10 mouse cellular contexts compared by ENCODE assay signal in the genomic region with DNA sequence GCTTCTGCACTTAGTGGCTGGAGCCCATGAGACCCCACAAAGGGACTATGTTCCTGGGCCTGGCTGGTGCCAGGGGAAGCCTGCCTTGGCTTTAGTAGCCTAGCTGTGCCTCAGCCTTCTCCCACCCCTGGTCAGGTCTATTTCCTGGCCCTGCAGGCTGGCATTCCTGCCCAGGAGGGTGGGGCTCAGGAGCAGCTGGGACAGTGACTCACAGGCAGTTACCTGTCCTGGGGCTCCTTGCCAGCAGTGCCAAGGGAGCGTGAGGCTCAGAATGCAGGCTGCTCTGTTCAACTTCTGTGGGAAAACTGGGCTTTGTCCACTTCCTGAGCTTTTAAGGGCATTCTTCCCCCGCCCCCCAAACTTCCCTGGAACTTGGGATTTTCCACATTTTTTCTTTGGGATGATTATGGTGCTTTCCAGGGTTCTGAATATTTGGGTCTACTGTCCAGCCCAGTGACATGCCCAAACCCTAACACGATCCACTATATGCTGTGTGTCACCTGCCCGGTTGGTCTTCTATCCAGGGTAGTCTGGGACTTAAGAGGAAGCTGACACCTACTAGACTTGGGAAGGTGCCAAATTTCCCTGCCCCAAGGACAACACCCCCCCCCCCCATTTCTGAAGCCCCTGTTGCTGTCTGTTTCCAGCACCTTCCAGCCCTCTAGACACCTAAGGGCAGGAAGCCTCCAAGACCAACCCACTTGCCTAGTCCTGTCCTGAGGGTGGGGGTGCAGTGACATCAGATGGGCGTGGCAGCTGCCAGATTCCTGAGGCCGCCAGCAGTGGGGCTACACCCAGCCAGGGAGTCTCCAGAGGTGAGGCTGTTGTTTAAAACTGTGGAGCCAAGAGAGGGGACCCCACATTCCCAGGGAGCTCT. TPM values are rescaled to one million over a fixed set of nuclear protein-coding genes. Genes with fewer than 3 reads are reported as not detected.
DNase-seq lines count a peak whose midpoint lies in the region; ATAC-seq lines count a peak whose summit lies in the region.
"Had no signal": no experiment of that assay in that cellular context is flagged by ENCODE, and none has a peak within 500 bp of the region (broad histone marks: within the 10 kb centered on the region; RNA-seq: fewer than 3 reads in every experiment).

No protein-coding gene starts in this region.

- no peak overlapping the region for H3K4me2 ChIP-seq in heart, embryonic 12.5 days
- peak overlapping the region; percentile 39 for H3K4me2 ChIP-seq in stomach, embryonic 14.5 days (replicated peaks; ENCODE audit: low read depth, low read length)

- no peak for DNase-seq in heart, postnatal 14 days
- DNase-seq in WW6 (ENCODE audit: low read depth, low spot score) = peak; percentile 22
- DNase-seq in kidney, postnatal 4 days = peak; percentile 34 to 45
- DNase-seq in adrenal gland, postnatal 36 days = no peak
- DNase-seq in right cerebral cortex, postnatal 10 days (ENCODE audit: low spot score in 2 of 2) = no peak
- DNase-seq in frontal cortex, postnatal 14 days (ENCODE audit: low spot score in 2 of 2) = no peak
- DNase-seq: retina, postnatal 1 day had no signal

- no peaks in the 10 kb centered on the region for H3K27me3 ChIP-seq in heart, embryonic 12.5 days (replicated peaks)
- H3K27me3 ChIP-seq in stomach, embryonic 14.5 days (ENCODE audit: control insufficient read depth, insufficient read depth, low read length) = no peaks in the 10 kb centered on the region

- no peak overlapping the region for H3K27ac ChIP-seq in heart, embryonic 12.5 days (ENCODE audit: poor library complexity, severe bottlenecking)
- peak overlapping the region; percentile 83 for H3K27ac ChIP-seq in stomach, embryonic 14.5 days (ENCODE audit: low read length)

- peaks cover 12% of the 10 kb centered on the region for H3K4me1 ChIP-seq in heart, embryonic 12.5 days (replicated peaks)
- H3K4me1 ChIP-seq in stomach, embryonic 14.5 days (ENCODE audit: control insufficient read depth, insufficient read depth, low read length) = no peaks in the 10 kb centered on the region

- intact Hi-C loops in heart, postnatal 14 days (cut with DNase I) = no loop called here

- H3K9ac ChIP-seq in heart, embryonic 12.5 days = no peak overlapping the region
- no peak overlapping the region for H3K9ac ChIP-seq in stomach, embryonic 14.5 days (replicated peaks; ENCODE audit: low read depth, low read length)

- H3K9me3 ChIP-seq in heart, embryonic 12.5 days (replicated peaks) = no peaks in the 10 kb centered on the region
- no peaks in the 10 kb centered on the region for H3K9me3 ChIP-seq in stomach, embryonic 14.5 days (ENCODE audit: control insufficient read depth, low read depth, low read length)
- H3K9me3 ChIP-seq: megakaryocyte, embryonic 14.5 days had no signal

- ATAC-seq in heart, embryonic 12.5 days (ENCODE audit: insufficient number of reproducible peaks, low FRiP score) = peak; percentile 48; the same call in 1 of the 2 replicates
- peak; percentile 89 for ATAC-seq in stomach, embryonic 14.5 days (ENCODE audit: insufficient number of reproducible peaks, insufficient read depth, low FRiP score, low read depth)

- H3K36me3 ChIP-seq in heart, embryonic 12.5 days = no peaks in the 10 kb centered on the region
- no peaks in the 10 kb centered on the region for H3K36me3 ChIP-seq in stomach, embryonic 14.5 days (ENCODE audit: control insufficient read depth, insufficient read depth, low read length)

- H3K4me3 ChIP-seq in heart, embryonic 12.5 days = no peak overlapping the region
- no peak overlapping the region for H3K4me3 ChIP-seq in stomach, embryonic 14.5 days (ENCODE audit: low read depth, low read length)
- H3K4me3 ChIP-seq: megakaryocyte, embryonic 14.5 days had no signal

- WGBS in heart, embryonic 12.5 days = 49% methylated on average over 6 of the region's 6 CpGs
- 54% methylated on average over 6 of the region's 6 CpGs for WGBS in stomach, embryonic 14.5 days

RNA-seq across cellular contexts. Expression of a gene that starts 28.4 kb away (rescaled TPM):
- 36.5 and 38.2 TPM in 2 replicates for polyA plus RNA-seq in heart, embryonic 12.5 days (2016; fragmentation: Nextera tagmentation; extraction: Ambion mirVana)
- 10 to 100 TPM; 43.4 to 57.3 TPM for total RNA-seq in heart, postnatal 14 days (2021)
- polyA plus RNA-seq in stomach, embryonic 14.5 days (2014; fragmentation: Nextera tagmentation; extraction: Ambion mirVana) = 26.4 and 26.5 TPM in 2 replicates
- total RNA-seq in adrenal gland, postnatal 36 days (2021) = 100 to 1,000 TPM; 117 to 162 TPM

RNA-seq across cellular contexts. Expression of a gene that starts 37.6 kb away (rescaled TPM):
- polyA plus RNA-seq in heart, embryonic 12.5 days (2016; fragmentation: Nextera tagmentation; extraction: Ambion mirVana) = 1.5 TPM in 2 replicates
- total RNA-seq in heart, postnatal 14 days (2021) = 1 to 10 TPM; 2.2 to 2.4 TPM
- 0.62 and 1.2 TPM in 2 replicates for polyA plus RNA-seq in stomach, embryonic 14.5 days (2014; fragmentation: Nextera tagmentation; extraction: Ambion mirVana)
- total RNA-seq in adrenal gland, postnatal 36 days (2021) = 100 to 1,000 TPM; 102 to 117 TPM

Comparison
In these comparisons a context has a peak if more than half of its experiments do, and no peak if none do; other contexts are left out.
1. DNase-seq: peak in WW6 (single experiment) and kidney, postnatal 4 days (2 of 2); none in heart, postnatal 14 days (0 of 2), adrenal gland, postnatal 36 days (0 of 2), right cerebral cortex, postnatal 10 days (0 of 2) and frontal cortex, postnatal 14 days (0 of 2).
2. RNA of a gene that starts 37.6 kb away (total RNA-seq): 102 to 117 TPM in adrenal gland, postnatal 36 days; 2.2 to 2.4 TPM in heart, postnatal 14 days; every median in the first group is over 10 times any median in the second.